Mouse (Mus musculus) embryonic facial prominence, embryonic 15.5 days (tissue): ENCODE data around the gene Adipor2. TPM values are rescaled to one million over a fixed set of nuclear protein-coding genes. Genes with fewer than 3 reads are reported as not detected.
"Not testable (repeated sequence)": the region's sequence is repeated elsewhere in the genome, so short reads cannot be mapped to it uniquely, and the experiment has no call there.

Experiments
- ATAC-seq: fragments of 200-750 bp; cut with Nextera tagmentation; 2 replicates; pipeline ENCODE4 v1.8.0; 2017; ENCODE audit warnings: low read depth, moderate TSS enrichment; ENCODE audit not compliant: insufficient number of reproducible peaks, low FRiP score, low TSS enrichment
- H3K27ac ChIP-seq: fragments of 300-500 bp; sonication (generic); replicated peaks from 2 replicates; pipeline ENCODE4 v1.5.1; 2015; ENCODE audit warnings: mild to moderate bottlenecking, inconsistent platforms
- H3K27me3 ChIP-seq: fragments of 300-500 bp; sonication (generic); 2 replicates; pipeline ENCODE4 v1.6.1; 2015; ENCODE audit warnings: inconsistent platforms
- H3K36me3 ChIP-seq: fragments of 300-500 bp; sonication (generic); 2 replicates; pipeline ENCODE4 v1.6.1; 2015; ENCODE audit warnings: mild to moderate bottlenecking, inconsistent platforms
- H3K4me1 ChIP-seq: fragments of 300-500 bp; sonication (generic); 2 replicates; pipeline ENCODE4 v1.6.1; 2015; ENCODE audit warnings: inconsistent platforms
- H3K4me2 ChIP-seq: fragments of 300-500 bp; sonication (generic); replicated peaks from 2 replicates; pipeline ENCODE4 v1.6.1; 2015; ENCODE audit warnings: mild to moderate bottlenecking, inconsistent platforms
- H3K4me3 ChIP-seq: fragments of 300-500 bp; sonication (generic); replicated peaks from 2 replicates; pipeline ENCODE4 v1.5.1; 2015; ENCODE audit warnings: mild to moderate bottlenecking, inconsistent platforms
- H3K9ac ChIP-seq: fragments of 300-500 bp; sonication (generic); 2 replicates; pipeline ENCODE4 v1.6.1; 2015; ENCODE audit warnings: inconsistent platforms
- H3K9me3 ChIP-seq: fragments of 300-500 bp; sonication (generic); replicated peaks from 2 replicates; pipeline ENCODE4 v1.6.1; 2016; ENCODE audit warnings: inconsistent platforms
- WGBS: fragments of 180-500 bp; shearing (Covaris S2); methylation state at CpG from one replicate; pipeline ENCODE4 v1.1.7; 2015; 5-methylcytosine and 5-hydroxymethylcytosine counted together
- polyA plus RNA-seq: library from polyadenylated mRNA; unstranded; fragments of >200 nt; fragmentation: Nextera tagmentation; extraction: Ambion mirVana; gene quantifications from 2 replicates; pipeline ENCODE4 v1.2.1, GENCODE M21; 2015

The Adipor2 gene
- polyA plus RNA-seq, 1 experiment from 2014 or later = 42.9 TPM

DNA sequence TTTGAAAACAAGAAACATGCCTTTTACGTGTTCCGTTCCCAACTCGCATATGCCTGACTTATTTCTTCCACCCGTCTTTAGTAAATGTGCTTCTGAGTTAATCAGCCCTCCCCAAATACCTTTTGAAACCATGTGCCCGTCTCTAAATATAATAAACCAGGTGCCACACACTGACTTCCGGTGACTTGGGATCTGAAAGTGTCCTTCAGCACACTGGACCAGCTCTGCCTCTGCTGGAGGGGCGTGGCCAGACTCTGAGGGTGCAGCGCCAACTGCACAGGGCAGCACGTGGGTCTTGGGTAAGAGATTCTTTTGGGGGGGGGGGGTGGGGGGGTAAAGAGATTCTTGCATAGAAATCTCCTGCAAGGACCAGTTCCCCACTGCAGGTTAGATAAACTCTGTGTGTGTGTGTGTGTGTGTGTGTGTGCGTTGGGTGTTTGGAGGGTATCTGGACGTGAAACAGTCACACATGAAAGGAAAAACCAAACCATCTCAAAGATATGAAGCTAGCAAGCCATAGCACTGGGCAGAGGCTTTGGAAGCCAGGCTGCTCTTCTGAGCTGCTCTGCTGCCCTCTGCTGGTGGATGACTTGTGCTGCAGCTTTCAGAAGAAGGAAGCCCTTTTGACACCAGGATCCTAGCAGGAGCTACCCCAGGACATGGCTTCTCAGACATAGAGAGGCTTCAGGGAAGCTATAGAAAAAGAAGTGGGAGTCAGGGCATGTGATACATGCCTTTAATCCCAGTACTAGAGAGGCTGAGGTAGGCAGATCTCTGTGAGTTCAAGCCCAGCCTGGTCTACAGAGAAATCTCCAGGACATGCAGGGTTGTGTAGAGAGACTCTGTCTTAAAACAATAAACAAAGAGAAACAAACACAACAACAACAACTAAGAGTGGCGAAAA, 26.5 kb upstream of the Adipor2 start:
- H3K4me2 ChIP-seq = peak overlapping the region; percentile 31
- H3K9me3 ChIP-seq = no peaks in the 10 kb centered on the region
- 0 out of 2 replicates have a peak, but pooled peaks have one; percentile 39 for ATAC-seq
- H3K27ac ChIP-seq = 0 out of 2 replicates have a peak overlapping the region, but pooled peaks have one; percentile 28
- H3K4me3 ChIP-seq = no peak overlapping the region
- H3K27me3 ChIP-seq = no peaks in the 10 kb centered on the region
- no peak overlapping the region for H3K9ac ChIP-seq
- no peaks in the 10 kb centered on the region for H3K36me3 ChIP-seq
- peaks cover 10% of the 10 kb centered on the region; the same call in 1 of the 2 replicates for H3K4me1 ChIP-seq
- WGBS = 33% methylated on average over 12 of the region's 12 CpGs

DNA sequence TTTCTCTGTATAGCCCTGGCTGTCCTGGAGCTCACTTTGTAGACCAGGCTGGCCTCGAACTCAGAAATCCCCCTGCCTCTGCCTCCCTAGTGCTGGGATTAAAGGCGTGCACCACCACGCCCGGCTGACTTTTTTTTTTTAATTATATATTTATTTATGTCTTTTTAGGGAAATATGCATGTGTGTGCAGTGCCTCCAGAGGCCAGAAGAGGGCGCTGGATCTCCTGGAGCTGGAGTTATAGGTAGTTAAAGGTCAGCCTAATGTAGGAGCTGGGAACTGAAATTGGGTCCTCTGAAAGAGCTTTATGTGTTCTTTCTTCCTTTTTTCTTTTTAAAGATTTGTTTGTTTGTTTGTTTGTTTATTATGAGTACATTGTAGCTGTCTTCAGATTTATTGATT, 25.2 kb upstream of the Adipor2 start:
- H3K36me3 ChIP-seq, H3K27ac ChIP-seq, H3K9me3 ChIP-seq, H3K4me1 ChIP-seq, H3K4me3 ChIP-seq, ATAC-seq, H3K27me3 ChIP-seq, H3K9ac ChIP-seq, H3K4me2 ChIP-seq: not testable (repeated sequence)
- 79% methylated on average over 5 of the region's 5 CpGs for WGBS

DNA sequence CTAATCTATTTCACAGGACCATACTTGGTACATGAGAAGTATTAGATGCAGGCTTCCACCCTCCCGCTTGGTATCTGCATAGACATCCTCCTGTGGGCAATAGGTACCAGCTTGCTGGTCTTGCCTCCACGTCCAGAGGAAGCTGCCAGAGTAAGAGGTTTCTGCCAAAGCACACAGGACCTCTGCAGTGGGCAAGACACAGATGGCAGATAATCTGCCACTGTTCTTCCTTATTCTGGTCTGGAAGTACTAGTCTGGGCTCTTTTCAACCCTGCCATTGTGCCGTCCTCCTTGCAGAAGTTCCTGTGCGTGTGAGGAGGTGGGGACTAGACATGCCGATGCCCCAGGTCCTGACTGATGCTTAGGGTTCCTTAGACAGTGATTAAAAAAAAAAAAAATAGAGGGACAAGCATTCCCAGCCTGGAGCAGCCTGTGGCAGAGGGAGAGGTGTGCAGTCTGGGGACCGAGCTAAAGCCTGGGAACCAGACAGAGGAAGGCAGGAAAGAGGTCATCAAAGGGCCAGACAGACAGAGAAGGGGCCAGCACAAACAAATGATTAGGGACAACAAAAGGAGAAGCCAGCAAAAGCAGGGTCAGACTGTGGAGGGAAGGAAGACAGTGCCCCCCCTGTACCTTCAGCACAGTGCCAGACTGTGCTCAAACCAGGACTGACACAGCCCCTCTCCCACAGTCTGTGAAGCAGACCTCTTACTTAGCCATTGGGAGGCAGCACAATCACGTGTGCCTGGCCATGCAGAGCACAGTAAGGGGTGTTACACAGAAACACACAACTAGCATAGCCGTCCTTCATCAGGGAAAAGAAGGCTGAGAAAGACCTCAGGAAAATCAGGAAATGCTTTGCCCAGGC, 20.6 kb upstream of the Adipor2 start:
- no peak overlapping the region for H3K4me3 ChIP-seq
- no peaks in the 10 kb centered on the region for H3K4me1 ChIP-seq
- no peaks in the 10 kb centered on the region for H3K27me3 ChIP-seq
- 51% methylated on average over 8 of the region's 8 CpGs for WGBS
- no peaks in the 10 kb centered on the region for H3K36me3 ChIP-seq
- H3K9me3 ChIP-seq = no peaks in the 10 kb centered on the region
- no peak overlapping the region for H3K9ac ChIP-seq
- no peak overlapping the region for H3K4me2 ChIP-seq
- ATAC-seq = no peak
- no peak overlapping the region for H3K27ac ChIP-seq

DNA sequence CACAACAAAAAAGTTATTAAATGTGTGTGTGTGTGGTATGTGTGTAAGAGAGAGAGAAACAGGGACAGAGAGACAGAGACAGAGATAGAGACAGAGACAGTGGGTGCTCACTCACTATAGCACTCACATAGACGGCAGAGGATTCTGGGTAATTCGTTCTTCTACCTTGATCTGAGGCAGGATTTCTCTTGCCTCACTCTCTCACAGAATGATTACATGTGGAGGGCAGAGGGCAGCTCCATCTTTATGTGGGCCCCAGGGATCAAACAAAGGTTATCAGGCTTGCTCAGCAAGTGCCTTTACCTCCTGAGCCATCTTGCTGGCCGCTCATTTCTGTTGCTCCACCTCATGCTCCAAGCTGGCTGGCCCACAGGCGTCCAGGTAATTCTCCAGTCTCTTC, 16.9 kb upstream of the Adipor2 start:
- Histone ChIP-seq H3K36me3 (no peaks in the 10 kb centered on the region), H3K27me3 (no peaks in the 10 kb centered on the region), H3K27ac (no peak overlapping the region), H3K9me3 (no peaks in the 10 kb centered on the region), H3K4me2 (no peak overlapping the region), H3K4me1 (no peaks in the 10 kb centered on the region), H3K4me3 (no peak overlapping the region), H3K9ac (no peak overlapping the region)
- ATAC-seq = no peak
- WGBS = 83% methylated on average over 4 of the region's 4 CpGs

DNA sequence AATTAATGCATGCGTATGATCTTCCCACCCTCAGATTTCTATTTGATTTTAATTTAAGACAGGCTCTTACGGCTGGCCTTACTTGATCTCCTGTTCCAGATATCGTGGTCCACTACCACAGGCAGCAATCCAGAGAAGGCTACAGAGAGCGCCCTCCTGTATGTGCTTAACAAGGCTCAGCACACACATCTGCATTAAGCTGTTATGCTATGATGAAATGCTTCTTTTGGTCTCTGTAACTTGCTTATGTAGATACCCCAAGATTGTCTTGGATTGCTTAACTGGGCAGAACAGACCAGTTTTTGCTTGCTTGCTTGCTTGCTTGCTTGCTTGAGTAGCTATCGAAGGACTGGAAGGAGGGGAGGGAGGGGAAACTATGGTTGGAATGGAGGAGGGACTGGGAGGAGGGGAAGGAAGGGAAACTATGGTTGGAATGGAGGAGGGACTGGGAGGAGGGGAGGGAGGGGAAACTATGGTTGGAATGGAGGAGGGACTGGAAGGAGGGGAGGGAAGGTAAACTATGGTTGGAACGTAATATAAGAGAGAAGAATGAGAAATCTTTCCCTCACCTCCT, 14.3 kb upstream of the Adipor2 start:
- ATAC-seq = no peak
- no peak overlapping the region for H3K4me2 ChIP-seq
- 64% methylated on average over 6 of the region's 6 CpGs for WGBS
- H3K9me3 ChIP-seq = no peaks in the 10 kb centered on the region
- no peaks in the 10 kb centered on the region for H3K36me3 ChIP-seq
- H3K9ac ChIP-seq = no peak overlapping the region
- H3K4me3 ChIP-seq = no peak overlapping the region
- no peaks in the 10 kb centered on the region for H3K4me1 ChIP-seq
- H3K27me3 ChIP-seq = no peaks in the 10 kb centered on the region
- H3K27ac ChIP-seq = no peak overlapping the region

DNA sequence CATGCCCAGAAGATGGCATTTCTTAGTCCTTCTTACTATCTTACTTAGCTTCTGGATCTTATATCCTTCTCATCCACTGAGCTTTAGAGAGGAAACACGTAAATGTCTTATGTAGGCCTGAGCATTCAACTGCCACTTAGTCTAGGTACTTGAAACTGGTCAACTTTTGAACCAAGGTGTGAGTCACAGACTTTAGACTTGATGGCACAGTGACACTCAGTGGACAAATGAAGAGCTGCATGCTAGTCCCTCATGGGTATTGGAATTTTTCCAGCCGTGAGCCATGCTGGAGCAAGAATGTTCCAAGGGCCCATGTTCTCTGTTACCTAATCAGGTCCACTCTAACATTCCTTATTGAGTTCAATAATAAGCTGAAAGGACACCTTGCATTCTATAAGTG, 13.0 kb upstream of the Adipor2 start:
- Histone ChIP-seq H3K36me3 (no peaks in the 10 kb centered on the region), H3K9me3 (no peaks in the 10 kb centered on the region), H3K4me2 (no peak overlapping the region), H3K27me3 (no peaks in the 10 kb centered on the region), H3K4me3 (no peak overlapping the region), H3K27ac (no peak overlapping the region), H3K4me1 (no peaks in the 10 kb centered on the region), H3K9ac (no peak overlapping the region)
- 46% methylated on average over 2 of the region's 2 CpGs for WGBS
- ATAC-seq = no peak

DNA sequence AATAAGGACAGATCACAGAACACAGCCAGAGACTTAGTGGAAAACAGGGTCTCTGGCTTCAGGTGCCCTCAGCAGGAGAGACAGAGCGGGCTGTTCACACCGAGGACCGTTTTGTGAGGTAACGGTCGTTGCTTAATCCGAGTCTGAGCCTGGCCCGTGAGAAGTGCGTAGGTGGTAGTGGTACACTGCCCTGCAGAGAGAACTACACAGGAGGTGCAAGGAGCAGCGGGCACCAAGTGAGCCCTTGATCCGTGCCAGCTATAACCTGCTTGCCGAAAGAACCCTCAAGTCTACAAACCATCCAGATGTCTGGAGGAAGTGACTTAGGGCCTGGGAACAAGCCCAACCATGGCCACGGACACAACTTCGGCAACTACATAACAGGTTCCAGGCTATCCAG, 11.8 kb upstream of the Adipor2 start:
- Histone ChIP-seq H3K9ac (no peak overlapping the region), H3K4me3 (no peak overlapping the region), H3K4me2 (no peak overlapping the region), H3K36me3 (no peaks in the 10 kb centered on the region), H3K27me3 (no peaks in the 10 kb centered on the region), H3K4me1 (no peaks in the 10 kb centered on the region), H3K27ac (no peak overlapping the region), H3K9me3 (no peaks in the 10 kb centered on the region)
- ATAC-seq = no peak
- WGBS = 93% methylated on average over 13 of the region's 13 CpGs

DNA sequence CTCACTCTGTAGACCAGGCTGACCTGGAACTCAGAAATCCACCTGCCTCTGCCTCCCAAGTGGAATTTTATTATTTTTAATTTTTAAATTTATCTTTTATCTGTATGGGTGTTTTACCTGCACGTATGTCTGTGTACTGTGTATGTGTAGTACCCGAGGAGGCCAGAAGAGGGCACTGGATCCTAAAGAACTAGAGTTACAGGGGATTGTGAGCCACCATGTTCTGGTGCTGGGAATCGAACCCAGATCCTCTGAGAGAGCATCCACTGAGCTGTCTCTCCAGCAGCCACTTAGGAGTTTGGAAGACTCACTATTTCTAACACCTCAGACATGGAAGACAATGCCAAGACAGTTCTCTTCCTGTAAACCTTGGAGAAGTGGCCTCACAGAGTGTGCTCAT, 11.1 kb upstream of the Adipor2 start:
- H3K4me1 ChIP-seq = no peaks in the 10 kb centered on the region
- 90% methylated on average over 3 of the region's 3 CpGs for WGBS

DNA sequence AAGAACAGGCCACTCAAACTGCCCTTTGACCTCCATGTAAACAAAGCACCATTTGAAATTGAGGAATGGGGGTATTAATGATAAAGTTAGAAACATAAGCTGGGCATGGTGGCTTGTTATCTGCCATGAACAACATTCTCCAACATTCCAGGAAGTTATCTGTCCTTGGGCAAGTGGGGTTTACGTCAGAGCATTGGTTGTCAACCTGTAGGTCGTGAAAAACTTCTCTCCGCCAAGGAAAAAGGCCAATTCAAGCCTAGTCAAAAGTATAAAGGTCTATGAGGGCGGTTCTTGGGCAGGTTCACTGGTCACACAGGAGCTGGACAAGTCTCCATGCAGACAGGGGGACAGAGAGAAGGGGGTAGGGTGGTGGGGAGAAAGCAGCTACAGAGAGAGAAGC, 3.5 kb upstream of the Adipor2 start:
- Histone ChIP-seq H3K9ac (no peak overlapping the region), H3K4me2 (no peak overlapping the region)
- WGBS = 85% methylated on average over 4 of the region's 4 CpGs

More for the DNA sequence above, 11.1 kb upstream of the Adipor2 start:
- no peak for ATAC-seq
- Histone ChIP-seq H3K27ac (no peak overlapping the region), H3K27me3 (no peaks in the 10 kb centered on the region), H3K9me3 (no peaks in the 10 kb centered on the region), H3K4me3 (no peak overlapping the region), H3K4me2 (no peak overlapping the region), H3K36me3 (no peaks in the 10 kb centered on the region), H3K9ac (no peak overlapping the region)

DNA sequence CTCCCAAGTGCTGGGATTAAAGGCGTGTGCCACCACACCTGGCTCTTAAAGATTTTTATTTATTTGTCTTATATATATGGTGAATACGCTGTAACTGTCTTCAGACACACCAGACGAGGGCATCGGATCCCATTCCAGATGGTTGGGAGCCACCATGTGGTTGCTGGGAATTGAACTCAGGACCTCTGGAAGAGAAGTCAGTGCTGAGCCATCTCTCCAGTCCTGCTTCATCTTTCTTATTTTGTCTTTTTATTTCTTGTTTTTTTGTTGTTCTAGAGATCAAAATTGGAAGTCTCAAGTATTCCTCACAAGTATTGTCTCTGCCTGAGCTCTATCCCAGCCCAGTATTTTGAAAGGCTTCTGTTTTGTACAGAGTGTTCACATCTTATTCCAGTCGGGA, 2.9 kb upstream of the Adipor2 start:
- no peaks in the 10 kb centered on the region for H3K27me3 ChIP-seq

More for the DNA sequence above, 3.5 kb upstream of the Adipor2 start:
- Histone ChIP-seq H3K4me1 (0 out of 2 replicates have a peak, but pooled peaks cover 3% of the 10 kb centered on the region), H3K27me3 (no peaks in the 10 kb centered on the region), H3K4me3 (no peak overlapping the region), H3K36me3 (no peaks in the 10 kb centered on the region), H3K27ac (no peak overlapping the region), H3K9me3 (no peaks in the 10 kb centered on the region)
- no peak for ATAC-seq

DNA sequence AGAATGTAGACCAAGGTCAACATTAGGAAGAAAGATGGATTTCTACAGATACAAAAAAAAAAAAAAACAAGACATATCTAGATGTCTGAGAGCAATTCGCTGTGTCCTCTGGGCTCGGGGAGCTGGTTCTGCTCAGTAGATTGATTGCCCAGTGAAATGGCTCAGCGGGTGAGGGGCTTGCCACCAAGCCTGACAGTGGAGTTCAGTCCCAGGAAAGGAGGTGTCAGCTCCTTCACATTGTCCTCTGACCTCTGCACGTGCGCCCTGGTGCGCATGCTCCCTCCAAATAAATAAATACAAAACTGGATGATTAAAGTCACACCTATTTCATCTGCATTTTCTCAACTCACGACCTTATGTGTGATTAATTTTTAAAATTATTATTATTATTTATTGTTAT, 1.9 kb upstream of the Adipor2 start:
- ATAC-seq = no peak
- WGBS = 41% methylated on average over 7 of the region's 7 CpGs
- Histone ChIP-seq H3K27ac (no peak overlapping the region), H3K4me2 (no peak overlapping the region), H3K4me1 (0 out of 2 replicates have a peak, but pooled peaks cover 3% of the 10 kb centered on the region), H3K27me3 (no peaks in the 10 kb centered on the region), H3K36me3 (no peaks in the 10 kb centered on the region), H3K9ac (no peak overlapping the region), H3K4me3 (no peak overlapping the region), H3K9me3 (no peaks in the 10 kb centered on the region)

More for the DNA sequence above, 2.9 kb upstream of the Adipor2 start:
- H3K4me1 ChIP-seq = 0 out of 2 replicates have a peak, but pooled peaks cover 3% of the 10 kb centered on the region
- no peak for ATAC-seq
- no peak overlapping the region for H3K27ac ChIP-seq
- H3K9me3 ChIP-seq = no peaks in the 10 kb centered on the region
- H3K4me3 ChIP-seq = no peak overlapping the region
- no peak overlapping the region for H3K9ac ChIP-seq
- H3K4me2 ChIP-seq = no peak overlapping the region
- H3K36me3 ChIP-seq = no peaks in the 10 kb centered on the region
- 91% methylated on average over 5 of the region's 5 CpGs for WGBS
